Mouse (Mus musculus) stomach, postnatal 0 days (tissue): ENCODE data around the gene Tex44.

Experiments used
- CTCF ChIP-seq: IDR thresholded peaks from 2 replicates; pipeline ENCODE4 v1.5.1; 2016; ENCODE audit warnings: antibody characterized with exemption, low read depth, mild to moderate bottlenecking, moderate library complexity
- EP300 ChIP-seq: optimal IDR thresholded peaks from 2 replicates; pipeline ENCODE3; 2016; ENCODE audit warnings: antibody characterized with exemption

DNA sequence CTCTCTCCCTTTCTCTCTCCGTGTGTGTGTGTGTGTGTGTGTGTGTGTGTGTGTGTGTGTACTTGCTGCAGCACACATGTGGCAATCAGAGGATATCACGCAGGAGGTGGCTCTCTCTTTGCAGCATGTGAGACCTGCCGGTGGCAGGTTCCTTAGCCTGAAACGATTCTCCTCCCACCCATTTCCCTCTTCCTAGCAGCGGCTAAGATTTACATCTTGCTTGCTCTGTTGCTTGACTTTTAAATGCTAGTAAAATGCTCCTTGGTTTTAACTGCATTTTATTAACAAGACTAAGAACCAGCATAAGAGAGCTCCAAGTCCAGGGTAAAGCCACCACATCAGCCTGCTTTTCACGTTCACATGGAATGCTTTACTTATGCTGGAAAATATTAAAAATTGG, 47.5 kb upstream of the Tex44 start:
- TF ChIP-seq CTCF (no peak), EP300 (no peak)
